Mouse (Mus musculus) ES-E14 (cell line): ENCODE results near the gene Ccnd3. TPM values are rescaled to one million over a fixed set of nuclear protein-coding genes. Genes with fewer than 3 reads are reported as not detected.
"Not testable (repeated sequence)": the region's sequence is repeated elsewhere in the genome, so short reads cannot be mapped to it uniquely, and the experiment has no call there.

Experiments used
- DNase-seq: peaks from one replicate; pipeline ENCODE4 v3.0.0-alpha.2; 2013; ENCODE audit warnings: low read depth, low spot score
- H3K27ac ChIP-seq: 2 replicates; pipeline ENCODE4 v1.5.1; 2012; ENCODE audit warnings: low read depth, mild to moderate bottlenecking, low read length, moderate library complexity, mixed read lengths; ENCODE audit not compliant: poor library complexity, insufficient read depth, severe bottlenecking
- H3K36me3 ChIP-seq: 2 replicates; pipeline ENCODE4 v1.6.1; 2012; ENCODE audit warnings: mild to moderate bottlenecking, low read length, moderate library complexity, mixed read lengths; ENCODE audit not compliant: control insufficient read depth, poor library complexity, insufficient read depth, severe bottlenecking
- H3K4me1 ChIP-seq, 2 experiments: fragments of 150-350 bp in 1 of 2; sonication (generic) in 1 of 2; 2 replicates each; pipeline ENCODE4 v1.6.1; 2012; ENCODE audit warnings: low read length in 2 of 2, mild to moderate bottlenecking in 1 of 2, mixed read lengths in 1 of 2; ENCODE audit not compliant: control insufficient read depth in 2 of 2, insufficient read depth in 2 of 2, poor library complexity in 1 of 2
- H3K4me3 ChIP-seq, 2 experiments: fragments of 150-350 bp in 1 of 2; sonication (generic) in 1 of 2; 2 replicates each; pipeline ENCODE4 v1.5.1; 2012; ENCODE audit warnings: low read length in 2 of 2, low read depth in 1 of 2, mild to moderate bottlenecking in 1 of 2, mixed read lengths in 1 of 2; ENCODE audit not compliant: insufficient read depth in 1 of 2, poor library complexity in 1 of 2, severe bottlenecking in 1 of 2
- H3K9ac ChIP-seq: 2 replicates; pipeline ENCODE4 v1.6.1; 2012; ENCODE audit warnings: low read depth, mild to moderate bottlenecking, low read length, mixed read lengths; ENCODE audit not compliant: poor library complexity, insufficient read depth, severe bottlenecking
- H3K9me3 ChIP-seq: fragments of 150-350 bp; sonication (generic); 2 replicates; pipeline ENCODE4 v1.6.1; 2012; ENCODE audit warnings: low read depth, mild to moderate bottlenecking, low read length; ENCODE audit not compliant: control insufficient read depth, insufficient read depth
- CHD2 ChIP-seq: IDR thresholded peaks from 2 replicates; pipeline ENCODE4 v1.6.1; 2014; ENCODE audit warnings: mild to moderate bottlenecking, low read depth, low read length, inconsistent platforms
- HCFC1 ChIP-seq: IDR thresholded peaks from 2 replicates; pipeline ENCODE4 v1.6.1; 2012; ENCODE audit warnings: low read length, inconsistent platforms, borderline replicate concordance; ENCODE audit not compliant: insufficient read depth
- MAFK ChIP-seq: IDR thresholded peaks from 2 replicates; pipeline ENCODE4 v1.6.1; 2014; ENCODE audit warnings: mild to moderate bottlenecking, low read depth, low read length, inconsistent platforms; ENCODE audit not compliant: insufficient read depth
- ZC3H11A ChIP-seq: IDR thresholded peaks from 2 replicates; pipeline ENCODE4 v1.6.1; 2012; ENCODE audit warnings: low read depth, mild to moderate bottlenecking, inconsistent platforms, low read length, borderline replicate concordance
- ZNF384 ChIP-seq: IDR thresholded peaks from 2 replicates; pipeline ENCODE4 v1.6.1; 2012; ENCODE audit warnings: low read depth, low read length, inconsistent platforms
- in situ Hi-C, 2 experiments: fragments of 600-800 bp; cut with MboI; formaldehyde crosslinking; loops; one replicate each; pipeline ENCODE4 v1.15.1; 2025; ENCODE audit warnings: low sequenced_read_pairs in 2 of 2, inconsistent platforms in 1 of 2; ENCODE audit not compliant: unreplicated experiment in 2 of 2
- total RNA-seq: library from RNA; depleted of rRNA; stranded (reverse); fragments of 300-350 nt; gene quantifications from 2 replicates; pipeline ENCODE4 v1.2.3, GENCODE M21; 2012

The Ccnd3 gene
- total RNA-seq, 1 experiment = 131 TPM

DNA sequence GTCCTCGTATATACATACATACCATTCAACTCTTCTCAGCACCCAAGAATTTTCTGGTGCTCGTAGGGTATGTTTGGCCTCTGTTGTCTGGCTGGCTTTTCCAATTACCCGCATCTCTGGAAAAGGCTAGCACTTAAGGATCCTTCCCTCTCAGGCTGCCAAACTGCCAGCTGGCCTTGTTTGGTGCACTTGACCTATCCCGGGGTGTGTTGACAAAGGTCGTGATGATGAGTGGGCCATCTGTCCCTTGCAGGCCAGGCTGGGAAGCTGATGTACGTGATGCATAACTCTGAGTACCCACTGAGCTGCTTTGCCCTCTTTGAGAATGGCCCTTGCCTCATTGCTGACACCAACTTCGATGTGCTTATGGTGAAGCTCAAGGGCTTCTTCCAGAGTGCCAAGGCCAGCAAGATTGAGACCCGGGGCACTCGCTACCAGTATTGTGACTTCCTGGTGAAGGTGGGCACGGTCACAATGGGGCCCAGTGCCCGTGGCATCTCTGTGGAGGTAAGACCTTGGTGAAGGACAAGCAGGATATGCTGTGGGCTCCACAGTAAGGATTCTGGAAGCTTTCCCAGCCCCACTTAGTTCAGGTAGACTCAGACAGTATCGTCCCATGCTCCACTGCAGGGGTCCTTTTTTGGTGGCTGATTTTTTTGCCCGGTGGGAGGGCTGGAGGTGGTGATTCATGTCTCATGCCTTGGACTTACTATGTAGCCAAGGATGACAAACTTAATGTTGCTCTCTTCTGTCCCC, 113.9 kb downstream of the Ccnd3 start:
- H3K4me3 ChIP-seq = no peak overlapping the region
- in situ Hi-C loops = no loop called here
- H3K9ac ChIP-seq = no peak overlapping the region
- no peaks in the 10 kb centered on the region for H3K4me1 ChIP-seq
- TF ChIP-seq CHD2 = no peak
- no peak for TF ChIP-seq ZC3H11A
- no peak for TF ChIP-seq MAFK
- no peak for DNase-seq
- no peak overlapping the region for H3K27ac ChIP-seq
- H3K9me3 ChIP-seq = no peaks in the 10 kb centered on the region
- H3K36me3 ChIP-seq = peaks cover 20% of the 10 kb centered on the region

DNA sequence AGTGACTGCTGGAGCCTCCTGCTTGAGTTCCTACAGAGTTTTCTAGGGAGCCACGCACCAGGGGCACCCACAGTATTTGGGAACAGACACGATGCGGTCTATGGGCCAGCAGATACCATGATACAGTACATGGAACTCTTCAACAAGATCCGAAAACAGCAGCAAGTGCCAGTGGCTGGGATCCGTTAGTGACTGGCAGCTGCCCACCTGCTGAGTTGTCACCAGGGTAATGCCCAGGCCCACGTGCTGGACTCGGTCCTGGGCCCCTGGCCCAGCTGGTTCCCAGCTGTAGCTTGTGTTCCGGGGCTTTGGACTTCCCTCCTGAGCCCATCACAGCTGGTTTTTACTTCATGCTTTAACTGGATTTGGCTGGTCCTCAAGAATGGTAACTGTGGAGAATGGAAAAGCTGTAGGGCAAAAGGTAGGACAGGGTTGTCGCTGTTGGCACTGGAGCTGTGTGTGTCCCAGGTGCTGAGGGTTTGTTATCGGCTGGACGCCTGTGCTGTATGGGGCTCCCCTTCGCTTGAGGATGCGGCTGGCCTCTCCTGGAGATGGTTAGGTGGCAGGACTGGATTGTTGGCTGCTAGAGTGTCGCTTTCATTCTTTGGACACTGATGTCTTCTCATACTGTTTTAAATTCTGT, 118.2 kb downstream of the Ccnd3 start:
- TF ChIP-seq CHD2 = no peak
- TF ChIP-seq ZNF384 = no peak
- TF ChIP-seq MAFK = no peak
- no peak for TF ChIP-seq ZC3H11A
- TF ChIP-seq HCFC1 = no peak
- Histone ChIP-seq H3K9me3 (no peaks in the 10 kb centered on the region), H3K36me3 (peaks cover 19% of the 10 kb centered on the region), H3K9ac (no peak overlapping the region), H3K27ac (no peak overlapping the region), H3K4me3 (no peak overlapping the region), H3K4me1 (no peaks in the 10 kb centered on the region)
- in situ Hi-C loops = no loop called here
- DNase-seq = no peak

DNA sequence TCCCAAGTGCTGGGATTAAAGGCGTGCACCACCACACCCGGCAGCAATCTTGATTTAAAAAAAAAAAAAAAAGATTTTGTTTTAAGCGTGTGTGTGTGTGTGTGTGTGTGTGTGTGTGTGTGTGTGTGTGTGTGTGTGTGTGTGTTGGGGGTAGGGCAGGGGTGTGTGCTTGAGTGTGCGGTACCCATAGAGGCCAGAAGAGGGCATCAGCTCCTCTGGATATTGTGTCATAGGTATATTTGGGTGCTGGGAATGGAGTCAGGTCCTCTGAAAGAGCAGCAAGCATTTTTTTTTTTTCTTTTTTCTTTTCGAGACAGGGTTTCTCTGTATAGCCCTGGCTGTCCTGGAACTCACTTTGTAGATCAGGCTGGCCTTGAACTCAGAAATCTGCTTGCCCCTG, 119.7 kb downstream of the Ccnd3 start:
- H3K9me3 ChIP-seq, H3K9ac ChIP-seq, in situ Hi-C loops, DNase-seq, H3K4me1 ChIP-seq, H3K27ac ChIP-seq, H3K4me3 ChIP-seq: not testable (repeated sequence)
- H3K36me3 ChIP-seq = peaks cover 14% of the 10 kb centered on the region; the same call in 1 of the 2 replicates

DNA sequence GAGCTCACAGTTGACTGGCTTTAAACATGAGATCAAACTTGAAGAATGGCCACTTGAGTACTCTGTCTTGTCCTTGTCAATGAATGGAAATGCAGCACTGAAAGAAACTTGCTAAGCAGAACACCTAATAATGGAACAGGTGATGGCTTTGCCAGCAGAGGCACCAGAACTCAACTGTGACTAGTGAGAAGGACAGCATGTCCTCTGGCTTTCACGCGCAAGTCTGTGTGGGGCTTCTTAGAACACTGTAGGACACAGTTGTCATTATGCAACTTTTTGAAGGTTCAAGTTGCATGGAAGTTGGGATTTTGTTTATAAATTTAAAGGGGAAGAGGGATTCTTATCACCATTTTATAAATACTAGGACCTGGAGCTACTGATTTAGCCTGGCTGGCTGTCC, 120.2 kb downstream of the Ccnd3 start:
- no peak for DNase-seq
- no peaks in the 10 kb centered on the region for H3K9me3 ChIP-seq
- peaks cover 14% of the 10 kb centered on the region; the same call in 1 of the 2 replicates for H3K36me3 ChIP-seq
- H3K9ac ChIP-seq = no peak overlapping the region
- 0 out of 4 replicates have a peak, but pooled peaks cover 0 to 1% of the 10 kb centered on the region in 2 experiments for H3K4me1 ChIP-seq
- TF ChIP-seq HCFC1 = no peak
- no peak for TF ChIP-seq MAFK
- TF ChIP-seq ZC3H11A = no peak
- no peak for TF ChIP-seq ZNF384
- TF ChIP-seq CHD2 = no peak
- H3K27ac ChIP-seq = no peak overlapping the region
- H3K4me3 ChIP-seq = no peak overlapping the region
- in situ Hi-C loops = no loop called here

DNA sequence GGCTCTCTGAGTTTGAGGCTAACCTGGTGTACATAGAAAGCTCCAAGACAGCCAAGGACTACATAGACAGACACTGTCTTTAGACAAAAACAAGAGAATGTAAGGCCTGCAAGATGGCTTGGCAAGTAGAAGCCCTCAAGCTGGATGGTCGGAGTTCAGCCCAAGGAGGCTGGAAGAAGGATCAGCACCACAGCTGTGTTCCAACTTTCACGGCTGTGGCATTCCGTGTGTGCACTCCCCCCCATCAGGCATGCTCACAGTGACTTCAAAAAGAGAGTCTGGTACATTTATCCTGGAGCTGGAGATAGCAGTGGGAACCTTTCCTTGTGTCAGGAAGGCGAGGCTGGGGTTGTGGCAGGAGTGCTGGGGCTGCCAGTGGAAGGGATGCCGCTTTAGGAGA, 121.2 kb downstream of the Ccnd3 start:
- H3K36me3 ChIP-seq = peaks cover 14% of the 10 kb centered on the region; the same call in 1 of the 2 replicates
- in situ Hi-C loops = no loop called here
- no peak overlapping the region for H3K9ac ChIP-seq
- no peaks in the 10 kb centered on the region for H3K9me3 ChIP-seq
- TF ChIP-seq HCFC1 (no peak), MAFK (no peak)
- no peak for DNase-seq
- no peak overlapping the region for H3K27ac ChIP-seq
- H3K4me3 ChIP-seq = no peak overlapping the region
- H3K4me1 ChIP-seq = 0 out of 4 replicates have a peak, but pooled peaks cover 0 to 3% of the 10 kb centered on the region in 2 experiments
